ENCODE assay signal across 8 mouse cellular contexts in genomic region chr4:126227077-126227761, GRCm38 (mm10). TPM values are rescaled to one million over a fixed set of nuclear protein-coding genes. Genes with fewer than 3 reads are reported as not detected.
DNase-seq lines count a peak whose midpoint lies in the region; ATAC-seq and TF ChIP-seq lines count a peak whose summit lies in the region.

No protein-coding gene starts in this region.

- 6% methylated on average over 18 of the region's 18 CpGs for WGBS in heart, embryonic 10.5 days
- WGBS in kidney, embryonic 14.5 days: 10% methylated on average over 18 of the region's 18 CpGs
- 6% methylated on average over 18 of the region's 18 CpGs for WGBS in limb, embryonic 15.5 days
- 9% methylated on average over 18 of the region's 18 CpGs for WGBS in midbrain, postnatal 0 days

- H3K27me3 ChIP-seq in heart, embryonic 10.5 days (ENCODE audit: insufficient read depth, poor library complexity, severe bottlenecking): no peaks in the 10 kb centered on the region
- no peaks in the 10 kb centered on the region for H3K27me3 ChIP-seq in kidney, embryonic 14.5 days (ENCODE audit: control insufficient read depth, insufficient read depth, low read length)
- no peaks in the 10 kb centered on the region for H3K27me3 ChIP-seq in limb, embryonic 15.5 days
- no peaks in the 10 kb centered on the region for H3K27me3 ChIP-seq in midbrain, postnatal 0 days (ENCODE audit: insufficient read depth, low read length)

- H3K9me3 ChIP-seq in heart, embryonic 10.5 days: no peaks in the 10 kb centered on the region
- H3K9me3 ChIP-seq in kidney, embryonic 14.5 days (ENCODE audit: control insufficient read depth, low read length): no peaks in the 10 kb centered on the region
- H3K9me3 ChIP-seq in limb, embryonic 15.5 days: no peaks in the 10 kb centered on the region
- no peaks in the 10 kb centered on the region for H3K9me3 ChIP-seq in midbrain, postnatal 0 days (ENCODE audit: low read length)

- TF ChIP-seq POLR2A in bone marrow macrophage, adult 2 months (IDR thresholded peaks at IDR 0.05; ENCODE audit: borderline replicate concordance, low read depth, low read length): no peak
- peak; percentile 52; the same call in 1 of the 2 replicates for TF ChIP-seq POLR2A in embryonic fibroblast, embryonic 13.5 days (IDR thresholded peaks at IDR 0.05; ENCODE audit: low read depth, low read length)

- peak overlapping the region; percentile 28; the same call in 1 of the 2 replicates for H3K9ac ChIP-seq in kidney, embryonic 14.5 days (ENCODE audit: low read depth, low read length)
- 0 out of 2 replicates have a peak overlapping the region, but pooled peaks have one; percentile 10 for H3K9ac ChIP-seq in limb, embryonic 15.5 days
- 0 out of 2 replicates have a peak overlapping the region, but pooled peaks have one; percentile 24 for H3K9ac ChIP-seq in midbrain, postnatal 0 days (replicated peaks; ENCODE audit: low read length, poor library complexity, severe bottlenecking)

- peak overlapping the region; percentile 59 for H3K4me3 ChIP-seq in bone marrow macrophage, adult 2 months (ENCODE audit: insufficient read depth, low read length)
- no peak overlapping the region for H3K4me3 ChIP-seq in embryonic fibroblast, embryonic 13.5 days (ENCODE audit: insufficient read depth, low read length)
- H3K4me3 ChIP-seq in heart, embryonic 10.5 days: peak overlapping the region; percentile 47
- H3K4me3 ChIP-seq in kidney, embryonic 14.5 days (ENCODE audit: low read length): peak overlapping the region; percentile 25; the same call in 1 of the 2 replicates
- peak overlapping the region; percentile 31 for H3K4me3 ChIP-seq in limb, embryonic 15.5 days
- peak overlapping the region; percentile 20 for H3K4me3 ChIP-seq in midbrain, postnatal 0 days (ENCODE audit: low read depth, low read length)

- peaks cover 26% of the 10 kb centered on the region for H3K36me3 ChIP-seq in heart, embryonic 10.5 days
- peaks cover 21% of the 10 kb centered on the region for H3K36me3 ChIP-seq in kidney, embryonic 14.5 days (ENCODE audit: control insufficient read depth, insufficient read depth, low read length)
- peaks cover 24% of the 10 kb centered on the region for H3K36me3 ChIP-seq in limb, embryonic 15.5 days
- H3K36me3 ChIP-seq in midbrain, postnatal 0 days (ENCODE audit: insufficient read depth, low read length): peaks cover 20% of the 10 kb centered on the region

- peaks cover 8% of the 10 kb centered on the region for H3K4me1 ChIP-seq in bone marrow macrophage, adult 2 months (ENCODE audit: control insufficient read depth, insufficient read depth, low read length)
- peaks cover 13% of the 10 kb centered on the region for H3K4me1 ChIP-seq in embryonic fibroblast, embryonic 13.5 days (ENCODE audit: control insufficient read depth, insufficient read depth, low read length)
- peaks cover 16% of the 10 kb centered on the region for H3K4me1 ChIP-seq in heart, embryonic 10.5 days
- no peaks in the 10 kb centered on the region for H3K4me1 ChIP-seq in kidney, embryonic 14.5 days (ENCODE audit: control insufficient read depth, insufficient read depth, low read length)
- peaks cover 8% of the 10 kb centered on the region for H3K4me1 ChIP-seq in limb, embryonic 15.5 days
- H3K4me1 ChIP-seq in midbrain, postnatal 0 days (ENCODE audit: insufficient read depth, low read length): no peaks in the 10 kb centered on the region

- peak overlapping the region; percentile 51 for H3K4me2 ChIP-seq in kidney, embryonic 14.5 days (replicated peaks; ENCODE audit: low read depth, low read length)
- H3K4me2 ChIP-seq in limb, embryonic 15.5 days: peak overlapping the region; percentile 62
- H3K4me2 ChIP-seq in midbrain, postnatal 0 days (ENCODE audit: low read depth, low read length, poor library complexity, severe bottlenecking): peak overlapping the region; percentile 51

- DNase-seq in B cell, adult 2 months: peak; percentile 95
- DNase-seq in heart, embryonic 10.5 days (ENCODE audit: low spot score): peak; percentile 92
- DNase-seq in midbrain, postnatal 0 days (ENCODE audit: low spot score): peak; percentile 89
- DNase-seq in spleen, postnatal 14 days (ENCODE audit: low spot score in 2 of 2): peak; percentile 71 to 87

- ATAC-seq in kidney, embryonic 14.5 days (ENCODE audit: low FRiP score, low TSS enrichment): peak; percentile 84
- ATAC-seq in limb, embryonic 15.5 days (ENCODE audit: insufficient number of reproducible peaks, low FRiP score, low TSS enrichment, low read depth): peak; percentile 75
- ATAC-seq in midbrain, postnatal 0 days (ENCODE audit: low FRiP score): peak; percentile 73; the same call in 1 of the 2 replicates

- peak; percentile 96 for TF ChIP-seq CTCF in bone marrow macrophage, adult 2 months (IDR thresholded peaks at IDR 0.05; ENCODE audit: low read depth, low read length)
- peak; percentile 48 for TF ChIP-seq CTCF in embryonic fibroblast, embryonic 13.5 days (IDR thresholded peaks at IDR 0.05; ENCODE audit: borderline replicate concordance, insufficient read depth, low read length)
- TF ChIP-seq CTCF in midbrain, postnatal 0 days (IDR thresholded peaks at IDR 0.05): peak; percentile 97

- H3K27ac ChIP-seq in bone marrow macrophage, adult 2 months (ENCODE audit: insufficient read depth, low read depth, low read length): no peak overlapping the region
- H3K27ac ChIP-seq in embryonic fibroblast, embryonic 13.5 days (ENCODE audit: insufficient read depth, low read length): peak overlapping the region; percentile 85
- H3K27ac ChIP-seq in heart, embryonic 10.5 days: peak overlapping the region; percentile 56
- H3K27ac ChIP-seq in kidney, embryonic 14.5 days (ENCODE audit: low read depth, low read length): peak overlapping the region; percentile 49; the same call in 1 of the 2 replicates
- peak overlapping the region; percentile 67 for H3K27ac ChIP-seq in limb, embryonic 15.5 days
- no peak overlapping the region for H3K27ac ChIP-seq in midbrain, postnatal 0 days (ENCODE audit: low read depth, low read length)

RNA-seq across cellular contexts. Expression of gene Thrap3, which starts 24.7 kb away (rescaled TPM):
- 230 and 236 TPM in 2 replicates for polyA plus RNA-seq in bone marrow macrophage, adult 2 months (2012; ENCODE audit: insufficient read depth, insufficient read length, missing spikeins)
- 311 and 382 TPM in 2 replicates for polyA plus RNA-seq in embryonic fibroblast, embryonic 13.5 days (2011; ENCODE audit: insufficient read length, low read depth, missing spikeins)
- 194 and 200 TPM in 2 replicates for polyA plus RNA-seq in heart, embryonic 10.5 days (2016; fragmentation: Nextera tagmentation; extraction: Ambion mirVana)
- 141 and 281 TPM in 2 replicates for polyA plus RNA-seq in kidney, embryonic 14.5 days (2014; fragmentation: Nextera tagmentation; extraction: Ambion mirVana)
- 183 and 198 TPM in 2 replicates for polyA plus RNA-seq in limb, embryonic 15.5 days (2015; fragmentation: Nextera tagmentation; extraction: Ambion mirVana)
- total RNA-seq in midbrain, postnatal 0 days (2014; rRNA removed): 119 and 162 TPM in 2 replicates
- polyA plus RNA-seq in midbrain, postnatal 0 days (2015; fragmentation: Nextera tagmentation; extraction: Ambion mirVana): 81.6 and 94.8 TPM in 2 replicates

RNA-seq across cellular contexts. Expression of gene Map7d1, which starts 28.9 kb away (rescaled TPM):
- polyA plus RNA-seq in bone marrow macrophage, adult 2 months (2012; ENCODE audit: insufficient read depth, insufficient read length, missing spikeins): 131 and 139 TPM in 2 replicates
- 83.0 and 98.9 TPM in 2 replicates for polyA plus RNA-seq in embryonic fibroblast, embryonic 13.5 days (2011; ENCODE audit: insufficient read length, low read depth, missing spikeins)
- polyA plus RNA-seq in heart, embryonic 10.5 days (2016; fragmentation: Nextera tagmentation; extraction: Ambion mirVana): 49.1 and 74.8 TPM in 2 replicates
- 35.6 and 43.3 TPM in 2 replicates for polyA plus RNA-seq in kidney, embryonic 14.5 days (2014; fragmentation: Nextera tagmentation; extraction: Ambion mirVana)
- polyA plus RNA-seq in limb, embryonic 15.5 days (2015; fragmentation: Nextera tagmentation; extraction: Ambion mirVana): 46.5 and 50.3 TPM in 2 replicates
- 106 and 124 TPM in 2 replicates for total RNA-seq in midbrain, postnatal 0 days (2014; rRNA removed)
- 56.9 and 61.2 TPM in 2 replicates for polyA plus RNA-seq in midbrain, postnatal 0 days (2015; fragmentation: Nextera tagmentation; extraction: Ambion mirVana)

RNA-seq across cellular contexts. Expression of gene Trappc3, which starts 34.9 kb away (rescaled TPM):
- 69.6 and 79.6 TPM in 2 replicates for polyA plus RNA-seq in bone marrow macrophage, adult 2 months (2012; ENCODE audit: insufficient read depth, insufficient read length, missing spikeins)
- polyA plus RNA-seq in embryonic fibroblast, embryonic 13.5 days (2011; ENCODE audit: insufficient read length, low read depth, missing spikeins): 96.6 and 102 TPM in 2 replicates
- 74.9 and 86.4 TPM in 2 replicates for polyA plus RNA-seq in heart, embryonic 10.5 days (2016; fragmentation: Nextera tagmentation; extraction: Ambion mirVana)
- polyA plus RNA-seq in kidney, embryonic 14.5 days (2014; fragmentation: Nextera tagmentation; extraction: Ambion mirVana): 19.7 and 68.6 TPM in 2 replicates
- polyA plus RNA-seq in limb, embryonic 15.5 days (2015; fragmentation: Nextera tagmentation; extraction: Ambion mirVana): 120 and 128 TPM in 2 replicates
- 121 and 122 TPM in 2 replicates for total RNA-seq in midbrain, postnatal 0 days (2014; rRNA removed)
- polyA plus RNA-seq in midbrain, postnatal 0 days (2015; fragmentation: Nextera tagmentation; extraction: Ambion mirVana): 173 and 186 TPM in 2 replicates

RNA-seq across cellular contexts. Expression of gene Col8a2, which starts 59.4 kb away (rescaled TPM):
- polyA plus RNA-seq in bone marrow macrophage, adult 2 months (2012; ENCODE audit: insufficient read depth, insufficient read length, missing spikeins): not detected in 2 replicates
- 7.7 and 40.4 TPM in 2 replicates for polyA plus RNA-seq in embryonic fibroblast, embryonic 13.5 days (2011; ENCODE audit: insufficient read length, low read depth, missing spikeins)
- 3.3 and 3.7 TPM in 2 replicates for polyA plus RNA-seq in heart, embryonic 10.5 days (2016; fragmentation: Nextera tagmentation; extraction: Ambion mirVana)
- polyA plus RNA-seq in kidney, embryonic 14.5 days (2014; fragmentation: Nextera tagmentation; extraction: Ambion mirVana): 5.5 and 6.8 TPM in 2 replicates
- polyA plus RNA-seq in limb, embryonic 15.5 days (2015; fragmentation: Nextera tagmentation; extraction: Ambion mirVana): 71.2 and 79.7 TPM in 2 replicates
- total RNA-seq in midbrain, postnatal 0 days (2014; rRNA removed): 8.3 and 11.0 TPM in 2 replicates
- polyA plus RNA-seq in midbrain, postnatal 0 days (2015; fragmentation: Nextera tagmentation; extraction: Ambion mirVana): 1.3 TPM in 2 replicates

Comparison
In these comparisons a context has a peak if more than half of its experiments do, and no peak if none do; other contexts are left out.
1. H3K27ac ChIP-seq: peak in embryonic fibroblast, embryonic 13.5 days (single experiment), heart, embryonic 10.5 days (single experiment), kidney, embryonic 14.5 days (single experiment) and limb, embryonic 15.5 days (single experiment); none in bone marrow macrophage, adult 2 months (single experiment) and midbrain, postnatal 0 days (single experiment).
2. Peak in every context shown above with its lines, with median percentiles within 50 percentile points of each other: DNase-seq, CTCF ChIP-seq, ATAC-seq, H3K4me2 ChIP-seq and H3K9ac ChIP-seq.